ENCODE assay signal across 8 mouse cellular contexts in the genomic region with DNA sequence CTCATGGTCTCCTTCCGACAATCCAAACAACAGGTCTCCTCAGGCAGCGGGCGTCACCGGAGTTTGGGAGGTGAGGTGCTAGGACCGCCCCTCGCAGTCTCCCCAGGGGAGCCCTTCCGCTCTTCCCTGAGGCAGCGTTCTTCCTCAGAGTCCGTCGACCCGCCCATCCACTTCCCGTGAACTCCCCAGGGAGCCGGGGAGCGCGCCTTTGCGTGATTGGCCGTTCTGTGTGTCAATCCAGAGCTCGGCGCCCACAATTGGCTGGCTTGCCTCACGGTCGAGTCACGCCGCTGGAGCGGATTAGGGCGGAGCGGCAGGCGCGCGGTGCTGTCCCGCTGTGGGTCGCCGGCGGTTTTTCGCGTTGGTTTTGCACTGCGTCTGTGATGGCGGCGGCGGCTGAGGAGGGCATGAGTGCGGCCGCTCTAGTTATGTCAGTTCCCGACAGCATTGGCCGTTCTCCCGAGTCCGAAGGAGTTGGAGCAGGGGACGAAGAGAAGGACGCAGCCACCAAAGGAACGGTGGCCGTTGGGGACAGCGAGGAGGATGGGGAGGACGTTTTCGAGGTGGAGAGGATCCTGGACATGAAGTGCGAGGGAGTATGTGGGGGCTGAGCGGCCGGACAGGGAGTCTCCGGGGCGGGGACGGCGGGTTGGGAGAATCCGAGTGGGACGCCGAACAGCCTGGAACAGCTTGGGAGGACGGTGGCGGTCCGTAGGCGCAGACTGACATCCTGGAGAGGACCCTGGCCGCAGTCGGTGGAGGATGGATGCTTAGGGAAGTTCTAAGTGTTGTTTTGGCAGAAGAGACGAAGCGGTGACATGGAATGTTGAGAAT. TPM values are rescaled to one million over a fixed set of nuclear protein-coding genes. Genes with fewer than 3 reads are reported as not detected.
DNase-seq lines count a peak whose midpoint lies in the region; ATAC-seq lines count a peak whose summit lies in the region.

A gene (plus strand): TSS at position 280 of the 834 bp plus-strand sequence.

- intact Hi-C loops in left cerebral cortex, postnatal 14 days (cut with DNase I) = loop anchor here (5.0 kb wide), 2 partner anchors 91 to 109 kb away; a partner anchor contains a TSS

- H3K27me3 ChIP-seq in intestine, embryonic 14.5 days (replicated peaks; ENCODE audit: control insufficient read depth, insufficient read depth, low read length) = no peaks in the 10 kb centered on the region

- peak within 1 kb of the TSS; percentile 91 for H3K4me3 ChIP-seq in intestine, embryonic 14.5 days (ENCODE audit: low read depth, low read length)

- peaks cover 13% of the 10 kb centered on the region for H3K36me3 ChIP-seq in intestine, embryonic 14.5 days (ENCODE audit: control insufficient read depth, insufficient read depth, low read length)

- peak within 1 kb of the TSS; percentile 75 for H3K9ac ChIP-seq in intestine, embryonic 14.5 days (ENCODE audit: low read length)

- peak; percentile 98 to 99 for DNase-seq in adrenal gland, adult 18-20 months (ENCODE audit: low spot score in 2 of 2)
- DNase-seq in embryo, embryonic 11 days = peak; percentile 99
- DNase-seq in gastrocnemius, postnatal 25 days = peak; percentile 99
- DNase-seq in intestine, embryonic 14.5 days (ENCODE audit: low spot score) = peak; percentile 99
- DNase-seq in left cerebral cortex, postnatal 14 days (ENCODE audit: low spot score in 2 of 2) = peak; percentile 99 to 100
- DNase-seq in mesoderm, embryonic 11.5 days (ENCODE audit: low read depth, low spot score) = peak; percentile 100
- DNase-seq in right cerebral cortex, postnatal 36 days (ENCODE audit: low spot score in 2 of 2) = peak; percentile 99
- peak; percentile 99 for DNase-seq in yolk sac, embryonic 10.5 days (ENCODE audit: low spot score)

- H3K4me2 ChIP-seq in intestine, embryonic 14.5 days (ENCODE audit: low read length) = peak within 1 kb of the TSS; percentile 91

- no peaks in the 10 kb centered on the region for H3K9me3 ChIP-seq in intestine, embryonic 14.5 days (ENCODE audit: control insufficient read depth, low read length)

- H3K4me1 ChIP-seq in intestine, embryonic 14.5 days (replicated peaks; ENCODE audit: control insufficient read depth, insufficient read depth, low read length) = peaks cover 9% of the 10 kb centered on the region

- H3K27ac ChIP-seq in intestine, embryonic 14.5 days (ENCODE audit: low read depth) = peak within 1 kb of the TSS; percentile 90

- WGBS in intestine, embryonic 14.5 days = under 1% methylated on average over 70 of the region's 70 CpGs

- ATAC-seq in intestine, embryonic 14.5 days (replicated peaks; ENCODE audit: low FRiP score, low TSS enrichment, low read depth) = peak; percentile 100

RNA-seq across cellular contexts. Expression of the gene that starts here (rescaled TPM):
- 10 to 100 TPM; 24.0 to 25.2 TPM for total RNA-seq in adrenal gland, adult 18-20 months (2021)
- 10 to 100 TPM; 10.8 to 14.8 TPM for total RNA-seq in gastrocnemius, postnatal 25 days (2021)
- 27.4 and 29.5 TPM in 2 replicates for polyA plus RNA-seq in intestine, embryonic 14.5 days (2014; fragmentation: Nextera tagmentation; extraction: Ambion mirVana)
- 10 to 100 TPM; 55.2 to 59.4 TPM for total RNA-seq in left cerebral cortex, postnatal 14 days (2021)

Comparison
In these comparisons a context has a peak if more than half of its experiments do, and no peak if none do; other contexts are left out.
1. Peak in every context shown above with its lines: DNase-seq, ATAC-seq, H3K4me3 ChIP-seq and H3K27ac ChIP-seq.